Mouse (Mus musculus) liver, embryonic 11.5 days (tissue): ENCODE measurements at regions not wholly inside any gene's neighbourhood (a gene's known extent, or its start where the extent isn't known, plus 50 kb on each side); places are given as distances from the start of the nearest gene placed in this dataset.

ENCODE experiments used
- ATAC-seq: fragments of 200-750 bp; cut with Nextera tagmentation; replicated peaks from 2 replicates; pipeline ENCODE4 v1.8.0; 2017; ENCODE audit warnings: moderate number of reproducible peaks, mild to moderate bottlenecking, moderate TSS enrichment, moderate library complexity; ENCODE audit not compliant: low FRiP score
- DNase-seq: peaks from one replicate; pipeline ENCODE4 v3.0.0-alpha.2; 2017; ENCODE audit warnings: low spot score
- H3K27ac ChIP-seq: fragments of 300-500 bp; sonication (generic); 2 replicates; pipeline ENCODE4 v1.5.1; 2014; ENCODE audit warnings: mild to moderate bottlenecking, low read depth, low read length, control low read depth
- H3K27me3 ChIP-seq: fragments of 300-500 bp; sonication (generic); replicated peaks from 2 replicates; pipeline ENCODE4 v1.6.1; 2014; ENCODE audit warnings: low read length, mixed read lengths; ENCODE audit not compliant: control insufficient read depth, insufficient read depth
- H3K36me3 ChIP-seq: fragments of 300-500 bp; sonication (generic); 2 replicates; pipeline ENCODE4 v1.6.1; 2014; ENCODE audit warnings: mild to moderate bottlenecking, low read length, moderate library complexity, mixed read lengths; ENCODE audit not compliant: control insufficient read depth, insufficient read depth
- H3K4me1 ChIP-seq: fragments of 300-500 bp; sonication (generic); replicated peaks from 2 replicates; pipeline ENCODE4 v1.6.1; 2014; ENCODE audit warnings: low read length, mixed read lengths; ENCODE audit not compliant: control insufficient read depth, insufficient read depth
- H3K4me2 ChIP-seq: fragments of 300-500 bp; sonication (generic); 2 replicates; pipeline ENCODE4 v1.6.1; 2014; ENCODE audit warnings: mild to moderate bottlenecking, control low read depth, moderate library complexity
- H3K4me3 ChIP-seq: fragments of 300-500 bp; sonication (generic); 2 replicates; pipeline ENCODE4 v1.5.1; 2014; ENCODE audit warnings: low read depth, low read length, control low read depth
- H3K9ac ChIP-seq: fragments of 300-500 bp; sonication (generic); 2 replicates; pipeline ENCODE4 v1.6.1; 2014; ENCODE audit warnings: low read depth, low read length, control low read depth
- H3K9me3 ChIP-seq: fragments of 300-500 bp; sonication (generic); 2 replicates; pipeline ENCODE4 v1.6.1; 2016; ENCODE audit warnings: low read length, inconsistent platforms, mixed read lengths; ENCODE audit not compliant: control insufficient read depth
- WGBS: fragments of 180-500 bp; shearing (Covaris S2); extraction: QIAGEN DNeasy Blood & Tissue Kit; methylation state at CpG from one replicate; pipeline ENCODE4 v1.1.7; 2014; 5-methylcytosine and 5-hydroxymethylcytosine counted together

DNA sequence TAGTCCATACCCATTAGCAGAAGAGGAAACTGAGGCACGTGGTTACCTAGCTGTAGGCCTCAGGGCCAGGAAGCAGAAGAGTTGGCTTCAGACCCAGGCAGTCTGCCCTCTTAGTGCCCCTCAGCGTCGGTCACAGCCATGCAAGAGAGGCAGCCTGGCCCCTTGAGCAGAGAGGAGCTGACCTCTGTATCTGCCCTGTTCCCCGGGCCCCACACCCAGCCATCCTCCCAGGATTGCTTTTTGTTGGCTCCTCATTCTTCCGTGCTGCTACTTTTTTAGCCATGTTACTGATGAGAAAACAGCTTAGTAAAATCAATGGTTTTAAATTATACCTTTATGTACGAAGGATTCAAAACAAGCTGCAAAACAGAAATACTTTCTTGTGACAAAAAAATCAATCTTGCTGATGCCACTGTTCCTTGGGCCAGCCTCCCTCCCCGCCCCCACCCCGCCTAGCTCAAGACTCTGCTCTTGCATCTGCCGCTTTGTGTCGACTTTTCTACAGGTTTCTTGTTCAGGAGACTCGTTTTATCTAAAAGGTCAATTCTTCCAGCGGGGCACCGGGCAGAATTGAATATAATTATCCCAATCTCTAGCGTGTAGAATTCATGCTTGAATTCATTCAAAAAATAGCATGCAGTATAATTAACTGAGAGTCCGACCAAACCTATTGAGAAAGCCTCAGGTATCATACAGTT, 70.8 kb downstream of the Sall1 start:
- no peaks in the 10 kb centered on the region for H3K9me3 ChIP-seq
- H3K4me2 ChIP-seq, result no peak overlapping the region
- DNase-seq (no peak), ATAC-seq (no peak)
- no peaks in the 10 kb centered on the region for H3K36me3 ChIP-seq
- H3K4me3 ChIP-seq, result no peak overlapping the region
- H3K27me3 ChIP-seq, result no peaks in the 10 kb centered on the region
- 66% methylated on average over 15 of the region's 15 CpGs for WGBS
- H3K4me1 ChIP-seq, result no peaks in the 10 kb centered on the region
- no peak overlapping the region for H3K9ac ChIP-seq
- H3K27ac ChIP-seq, result no peak overlapping the region

DNA sequence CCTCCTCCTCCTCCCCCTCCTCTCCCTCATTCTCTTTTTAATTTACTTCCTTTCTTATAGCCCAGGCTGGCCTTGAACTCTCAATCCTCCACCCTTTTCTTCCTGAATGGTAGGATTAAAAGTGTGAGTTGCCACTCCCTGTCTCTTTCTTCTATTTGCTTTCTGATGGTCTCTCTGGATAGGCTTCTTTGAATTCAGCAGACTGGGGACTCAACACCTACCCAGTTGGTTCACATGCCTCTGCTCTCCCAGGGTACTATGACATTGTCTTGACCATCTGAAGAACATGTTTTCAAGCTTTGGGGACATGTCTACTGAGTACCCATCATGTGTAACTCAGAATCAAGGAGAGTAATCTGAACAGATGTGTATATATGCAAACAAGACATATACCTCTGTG, 85.1 kb downstream of the Sall1 start:
- H3K9ac ChIP-seq, result no peak overlapping the region
- H3K4me3 ChIP-seq, result no peak overlapping the region
- no peak for DNase-seq
- no peaks in the 10 kb centered on the region for H3K36me3 ChIP-seq
- H3K27me3 ChIP-seq, result no peaks in the 10 kb centered on the region
- no peak overlapping the region for H3K4me2 ChIP-seq
- H3K9me3 ChIP-seq, result no peaks in the 10 kb centered on the region
- H3K27ac ChIP-seq, result no peak overlapping the region
- no peaks in the 10 kb centered on the region for H3K4me1 ChIP-seq
- ATAC-seq, result no peak

DNA sequence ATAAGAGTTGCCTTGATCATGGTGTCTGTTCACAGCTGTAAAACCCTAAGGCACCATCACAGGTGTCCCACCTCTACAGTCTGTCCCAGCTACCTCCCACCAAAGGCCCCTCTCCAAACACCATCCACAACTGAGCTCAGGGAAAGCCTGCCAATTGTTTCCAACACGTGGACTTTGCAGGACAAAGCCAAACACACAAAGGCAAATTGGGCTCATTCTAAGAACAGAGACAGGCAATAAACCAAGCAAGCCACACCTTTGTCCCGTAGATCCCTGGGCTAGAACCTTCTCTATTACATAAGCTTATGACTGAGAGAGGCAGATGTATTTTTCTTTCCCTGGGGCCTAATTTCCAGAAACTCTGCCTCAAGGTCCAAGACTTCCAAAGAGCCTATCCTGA, 90.8 kb downstream of the Sall1 start:
- 57% methylated on average over 2 of the region's 2 CpGs for WGBS
- H3K36me3 ChIP-seq, result no peaks in the 10 kb centered on the region
- no peak overlapping the region for H3K9ac ChIP-seq
- DNase-seq, result no peak
- ATAC-seq, result no peak
- H3K9me3 ChIP-seq, result no peaks in the 10 kb centered on the region
- H3K27me3 ChIP-seq, result no peaks in the 10 kb centered on the region
- no peak overlapping the region for H3K4me2 ChIP-seq
- no peaks in the 10 kb centered on the region for H3K4me1 ChIP-seq
- no peak overlapping the region for H3K27ac ChIP-seq
- no peak overlapping the region for H3K4me3 ChIP-seq

DNA sequence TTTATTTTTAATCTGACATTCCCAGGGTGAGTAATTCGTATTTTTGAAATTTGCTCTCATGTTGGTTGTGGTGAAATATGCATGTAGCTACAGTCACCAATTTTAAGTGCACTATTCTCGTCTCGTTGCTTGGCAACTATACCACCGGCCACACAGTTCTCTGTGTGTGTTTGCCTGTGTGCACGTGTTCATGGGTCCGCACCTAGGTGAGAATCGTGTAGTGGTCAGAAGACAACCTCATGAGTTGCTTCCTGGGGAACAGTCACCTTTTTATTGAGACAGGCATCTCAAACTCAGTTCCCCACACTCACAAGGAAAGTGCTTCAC, 92.2 kb downstream of the Sall1 start:
- H3K9ac ChIP-seq, result no peak overlapping the region
- H3K4me2 ChIP-seq, result no peak overlapping the region
- H3K27me3 ChIP-seq, result no peaks in the 10 kb centered on the region
- H3K27ac ChIP-seq, result no peak overlapping the region
- no peak overlapping the region for H3K4me3 ChIP-seq
- DNase-seq (no peak), ATAC-seq (no peak)
- no peaks in the 10 kb centered on the region for H3K36me3 ChIP-seq
- no peaks in the 10 kb centered on the region for H3K9me3 ChIP-seq
- no peaks in the 10 kb centered on the region for H3K4me1 ChIP-seq
- WGBS, result 89% methylated on average over 7 of the region's 7 CpGs

DNA sequence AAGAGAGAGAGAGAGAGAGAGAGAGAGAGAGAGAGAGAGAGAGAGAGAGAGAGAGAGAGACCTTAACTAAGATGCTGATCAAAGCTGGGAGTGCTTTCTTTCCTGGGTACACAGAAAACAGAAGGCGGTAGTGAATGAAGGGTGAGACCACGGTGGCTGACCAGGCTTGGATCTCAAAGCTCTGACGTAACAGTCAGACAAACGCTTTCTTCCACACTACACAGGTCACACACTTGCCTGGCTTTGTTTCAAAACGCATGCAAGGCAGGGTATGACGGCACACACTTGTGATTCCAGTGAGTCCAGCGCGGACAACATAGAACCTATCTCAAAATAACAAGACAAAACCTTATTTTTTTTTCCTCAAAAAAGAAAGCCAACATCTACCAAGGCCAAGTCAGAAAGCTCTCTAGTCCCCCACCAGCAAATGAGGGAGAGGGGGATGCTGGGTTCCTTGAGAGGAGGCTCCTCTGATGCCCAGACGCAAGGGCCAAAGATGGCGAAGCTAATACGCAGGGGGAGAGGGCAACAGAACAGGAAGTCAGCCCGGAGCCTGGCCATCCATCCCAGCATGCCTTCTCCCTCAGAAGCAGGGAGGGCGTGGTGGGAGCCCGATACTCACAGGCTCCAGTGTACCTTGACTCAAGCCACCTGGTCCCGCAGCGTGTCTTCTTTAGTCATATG, 92.7 kb downstream of the Sall1 start:
- Histone ChIP-seq H3K27me3 (no peaks in the 10 kb centered on the region), H3K4me3 (no peak overlapping the region), H3K4me1 (no peaks in the 10 kb centered on the region), H3K27ac (no peak overlapping the region), H3K4me2 (no peak overlapping the region), H3K9me3 (no peaks in the 10 kb centered on the region), H3K36me3 (no peaks in the 10 kb centered on the region), H3K9ac (no peak overlapping the region)
- ATAC-seq (no peak), DNase-seq (no peak)
- WGBS, result 76% methylated on average over 16 of the region's 16 CpGs

DNA sequence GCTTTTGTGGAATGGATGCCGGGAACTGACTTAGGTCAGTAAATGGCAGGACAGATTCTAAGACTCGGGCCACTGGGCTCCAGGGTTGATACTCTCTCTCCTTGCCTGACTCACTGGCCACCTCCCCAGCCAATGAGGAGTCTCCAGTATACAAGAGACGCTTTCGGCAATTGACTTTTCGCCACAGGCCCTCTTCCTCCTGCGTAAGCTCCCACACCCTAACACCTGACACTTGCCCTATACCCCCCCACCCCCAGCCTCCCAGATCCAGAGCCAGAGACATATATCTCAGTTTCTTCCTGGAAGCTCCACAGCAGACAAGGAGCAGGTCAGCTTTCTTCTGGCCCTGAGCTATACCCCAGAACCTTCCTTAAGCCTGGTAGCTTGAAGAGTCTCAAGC, 94.0 kb downstream of the Sall1 start:
- no peak overlapping the region for H3K27ac ChIP-seq
- WGBS, result 93% methylated on average over 6 of the region's 6 CpGs
- ATAC-seq, result no peak
- no peak overlapping the region for H3K4me3 ChIP-seq
- DNase-seq, result no peak
- H3K36me3 ChIP-seq, result no peaks in the 10 kb centered on the region
- no peaks in the 10 kb centered on the region for H3K27me3 ChIP-seq
- no peaks in the 10 kb centered on the region for H3K9me3 ChIP-seq
- no peak overlapping the region for H3K4me2 ChIP-seq
- no peak overlapping the region for H3K9ac ChIP-seq
- H3K4me1 ChIP-seq, result no peaks in the 10 kb centered on the region

DNA sequence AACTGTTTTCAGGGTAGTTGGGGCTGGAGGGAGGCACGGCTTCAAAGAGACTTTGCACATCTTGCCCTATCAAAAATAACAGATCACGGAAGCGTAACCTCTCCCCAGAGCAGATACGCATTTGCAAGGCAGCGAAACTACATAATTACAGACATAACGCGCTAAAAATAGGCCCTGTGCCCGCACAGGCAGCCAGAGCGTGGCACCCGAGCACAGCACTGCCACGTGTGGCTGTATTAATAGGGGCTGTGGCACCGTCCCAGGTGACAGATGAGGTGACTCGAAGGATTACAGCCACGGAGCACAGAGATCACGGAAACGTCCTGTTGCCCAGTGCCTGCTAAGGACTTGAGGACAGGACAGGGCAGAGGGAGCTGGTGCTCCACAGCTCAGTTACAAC, 95.0 kb downstream of the Sall1 start:
- H3K27me3 ChIP-seq, result no peaks in the 10 kb centered on the region
- H3K4me1 ChIP-seq, result no peaks in the 10 kb centered on the region
- no peak overlapping the region for H3K27ac ChIP-seq
- H3K9me3 ChIP-seq, result no peaks in the 10 kb centered on the region
- no peaks in the 10 kb centered on the region for H3K36me3 ChIP-seq
- no peak overlapping the region for H3K4me2 ChIP-seq
- 83% methylated on average over 16 of the region's 16 CpGs for WGBS
- no peak for DNase-seq
- no peak for ATAC-seq
- no peak overlapping the region for H3K4me3 ChIP-seq
- no peak overlapping the region for H3K9ac ChIP-seq

DNA sequence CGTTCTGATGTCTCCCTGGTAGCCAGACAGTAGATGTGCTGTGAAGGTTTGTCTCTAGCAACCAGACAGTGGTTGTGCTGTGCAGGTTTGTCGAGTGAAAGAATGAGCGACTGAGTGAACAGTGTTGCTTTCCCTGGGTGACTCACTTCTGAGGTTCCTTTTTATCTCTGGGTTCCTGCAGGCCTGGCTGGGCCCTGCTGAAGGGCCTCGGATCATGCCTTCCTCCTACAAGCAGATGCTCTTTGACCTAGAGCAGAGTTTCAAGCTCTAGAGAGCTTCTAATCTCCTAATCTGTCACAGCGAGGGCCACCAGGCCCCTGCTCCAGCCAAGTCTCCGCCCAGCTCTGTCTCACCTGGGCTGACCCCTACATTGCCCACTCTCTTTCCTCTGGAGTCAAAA, 95.6 kb downstream of the Sall1 start:
- Histone ChIP-seq H3K4me3 (no peak overlapping the region), H3K4me2 (no peak overlapping the region), H3K4me1 (no peaks in the 10 kb centered on the region), H3K9ac (no peak overlapping the region), H3K9me3 (no peaks in the 10 kb centered on the region), H3K27ac (no peak overlapping the region), H3K27me3 (no peaks in the 10 kb centered on the region), H3K36me3 (no peaks in the 10 kb centered on the region)
- DNase-seq, result no peak
- no peak for ATAC-seq
- 49% methylated on average over 6 of the region's 6 CpGs for WGBS

DNA sequence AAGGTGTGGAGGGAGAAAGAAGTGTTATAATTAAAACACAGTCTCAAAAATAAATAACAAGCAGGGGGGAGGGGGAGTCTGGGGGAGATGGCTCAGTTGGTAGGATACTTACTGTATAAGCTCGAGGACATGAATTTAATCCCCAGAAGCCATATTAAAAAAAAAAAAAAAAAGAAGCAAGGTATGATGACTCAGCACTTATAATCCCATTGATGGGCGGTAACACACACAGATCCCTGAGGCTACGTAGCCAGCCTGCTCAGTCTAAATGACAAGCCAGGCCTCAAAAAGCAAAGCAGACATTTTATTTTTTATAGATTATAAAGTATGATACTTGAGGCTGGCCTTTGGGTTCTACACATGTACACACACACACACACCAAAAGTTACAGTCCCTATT, 96.6 kb downstream of the Sall1 start:
- H3K27me3 ChIP-seq, result no peaks in the 10 kb centered on the region
- no peak for DNase-seq

More for the DNA sequence above, 96.6 kb downstream of the Sall1 start:
- WGBS, result 54% methylated on average over 3 of the region's 3 CpGs
- Histone ChIP-seq H3K4me3 (no peak overlapping the region), H3K4me1 (no peaks in the 10 kb centered on the region), H3K9me3 (no peaks in the 10 kb centered on the region), H3K9ac (no peak overlapping the region), H3K36me3 (no peaks in the 10 kb centered on the region), H3K27ac (no peak overlapping the region), H3K4me2 (no peak overlapping the region)
- ATAC-seq, result no peak
